Mouse (Mus musculus) heart, adult 2 months (tissue): ENCODE data around the gene Brca2.

Source experiments
- CTCF ChIP-seq: fragments of 200-600 bp; IDR thresholded peaks from 2 replicates; pipeline ENCODE4 v1.8.1; 2022; ENCODE audit warnings: antibody characterized with exemption, mild to moderate bottlenecking, moderate library complexity
- POLR2A ChIP-seq: fragments of 200-500 bp; IDR thresholded peaks from 2 replicates; pipeline ENCODE4 v1.6.1; 2011; ENCODE audit warnings: mild to moderate bottlenecking, low read depth, low read length, control low read depth; ENCODE audit not compliant: insufficient read depth

- TF ChIP-seq CTCF, result no peak
- no peak for TF ChIP-seq POLR2A
Measured at GRCm38 (mm10) chr5:150584337-150584729, 61.9 kb downstream of the Brca2 start.
